Mouse (Mus musculus) urinary bladder, postnatal 10 days (tissue): ENCODE data around the gene Pde12.
"Not testable (repeated sequence)": the region's sequence is repeated elsewhere in the genome, so short reads cannot be mapped to it uniquely, and the experiment has no call there.

ENCODE experiments used
- DNase-seq: peaks from one replicate; pipeline ENCODE4 v3.0.0; 2022; ENCODE audit warnings: low spot score

Gene Pde12

GRCm38 (mm10) chr14:26669292-26670073 is at the start of gene Pde12:
Gene Pde12, minus strand, starts transcription at chr14:26669883.
- DNase-seq: peak; percentile 46

- DNase-seq: not testable (repeated sequence)
These were observed 35.6 kb upstream of the Pde12 start for GRCm38 (mm10) chr14:26705246-26705645.

- no peak for DNase-seq
These were observed 28.2 kb upstream of the Pde12 start for GRCm38 (mm10) chr14:26697912-26698311.

GRCm38 (mm10) chr14:26692974-26693373 is 23.3 kb upstream of the Pde12 start, which contains the start of gene Dnah12:
Gene Dnah12, plus strand, starts transcription at chr14:26693274.
- DNase-seq: no peak

- no peak for DNase-seq
These were observed 21.7 kb upstream of the Pde12 start for GRCm38 (mm10) chr14:26691363-26691762.

- no peak for DNase-seq
These were observed 21.0 kb upstream of the Pde12 start for GRCm38 (mm10) chr14:26690727-26691126.

GRCm38 (mm10) chr14:26675791-26676190 is 6.1 kb upstream of the Pde12 start:
- no peak for DNase-seq

GRCm38 (mm10) chr14:26675371-26675770 is 5.7 kb upstream of the Pde12 start:
- no peak for DNase-seq

GRCm38 (mm10) chr14:26674476-26675169 is 4.9 kb upstream of the Pde12 start:
- not testable (repeated sequence) for DNase-seq

- not testable (repeated sequence) for DNase-seq
These were observed 2.4 kb upstream of the Pde12 start for GRCm38 (mm10) chr14:26671870-26672615.

GRCm38 (mm10) chr14:26670964-26671363 is 1.3 kb upstream of the Pde12 start:
- DNase-seq: no peak

GRCm38 (mm10) chr14:26668371-26669291 is 1.1 kb downstream of the Pde12 start:
- DNase-seq: no peak

GRCm38 (mm10) chr14:26667991-26668370 is 1.7 kb downstream of the Pde12 start:
- DNase-seq: no peak

- DNase-seq: no peak
These were observed 5.8 kb downstream of the Pde12 start for GRCm38 (mm10) chr14:26663851-26664250.

- DNase-seq: no peak
These were observed 7.2 kb downstream of the Pde12 start for GRCm38 (mm10) chr14:26662488-26662887.

- no peak for DNase-seq
These were observed 7.7 kb downstream of the Pde12 start for GRCm38 (mm10) chr14:26662016-26662415.

GRCm38 (mm10) chr14:26660233-26660632 is 9.4 kb downstream of the Pde12 start:
- DNase-seq: no peak

- DNase-seq: no peak
These were observed 11.5 kb downstream of the Pde12 start for GRCm38 (mm10) chr14:26658178-26658577.

- no peak for DNase-seq
These were observed 17.8 kb downstream of the Pde12 start for GRCm38 (mm10) chr14:26651901-26652300.

- no peak for DNase-seq
These were observed 21.9 kb downstream of the Pde12 start for GRCm38 (mm10) chr14:26647811-26648210.

- DNase-seq: no peak
These were observed 23.6 kb downstream of the Pde12 start for GRCm38 (mm10) chr14:26645989-26646650.
